Mouse (Mus musculus) cerebellum, adult 11 months (tissue): Measurements from ENCODE around the gene Mcl1.
"Not testable (repeated sequence)": the region's sequence is repeated elsewhere in the genome, so short reads cannot be mapped to it uniquely, and the experiment has no call there.

Source experiments
- DNase-seq: peaks from one replicate; pipeline ENCODE4 v3.0.0; 2022

Mcl1 gene

GRCm38 (mm10) chr3:95668589-95669308 lies 10.2 kb downstream of the Mcl1 start:
- DNase-seq: no peak

- DNase-seq: no peak
These were observed 10.7 kb downstream of the Mcl1 start for GRCm38 (mm10) chr3:95669309-95669665.

GRCm38 (mm10) chr3:95670419-95670818 lies 11.8 kb downstream of the Mcl1 start:
- not testable (repeated sequence) for DNase-seq

GRCm38 (mm10) chr3:95671201-95671600 lies 12.6 kb downstream of the Mcl1 start:
- DNase-seq: no peak

- no peak for DNase-seq
These were observed 13.9 kb downstream of the Mcl1 start for GRCm38 (mm10) chr3:95672461-95672860.

- DNase-seq: no peak
These were observed 14.5 kb downstream of the Mcl1 start for GRCm38 (mm10) chr3:95672861-95673706.

- DNase-seq: no peak
These were observed 15.2 kb downstream of the Mcl1 start for GRCm38 (mm10) chr3:95673707-95674211.

DNA sequence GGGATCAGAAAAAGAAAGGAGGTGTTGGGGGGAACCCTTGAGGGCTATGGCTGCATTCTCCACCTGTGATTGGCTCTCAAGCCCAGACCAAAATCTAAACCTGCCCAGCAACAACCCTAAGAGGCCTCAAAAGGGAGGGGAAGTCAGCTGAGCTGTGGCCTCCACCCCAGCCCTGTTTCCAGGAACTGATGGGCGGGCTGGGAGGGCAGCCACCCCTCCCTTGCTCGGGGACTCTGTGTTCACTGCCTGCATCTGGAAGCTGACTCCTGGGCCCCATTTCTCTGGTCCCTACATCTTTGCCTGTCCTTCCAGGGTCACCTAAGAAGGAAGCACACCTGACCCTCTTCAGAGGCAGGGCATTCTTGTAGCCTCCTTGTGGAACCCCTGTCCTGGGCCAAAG lies 15.6 kb downstream of the Mcl1 start:
- DNase-seq: no peak

- DNase-seq: no peak
These were observed 16.2 kb downstream of the Mcl1 start for GRCm38 (mm10) chr3:95674812-95675211.

- DNase-seq: peak; percentile 44
These were observed 16.9 kb downstream of the Mcl1 start for GRCm38 (mm10) chr3:95675301-95676092.

DNA sequence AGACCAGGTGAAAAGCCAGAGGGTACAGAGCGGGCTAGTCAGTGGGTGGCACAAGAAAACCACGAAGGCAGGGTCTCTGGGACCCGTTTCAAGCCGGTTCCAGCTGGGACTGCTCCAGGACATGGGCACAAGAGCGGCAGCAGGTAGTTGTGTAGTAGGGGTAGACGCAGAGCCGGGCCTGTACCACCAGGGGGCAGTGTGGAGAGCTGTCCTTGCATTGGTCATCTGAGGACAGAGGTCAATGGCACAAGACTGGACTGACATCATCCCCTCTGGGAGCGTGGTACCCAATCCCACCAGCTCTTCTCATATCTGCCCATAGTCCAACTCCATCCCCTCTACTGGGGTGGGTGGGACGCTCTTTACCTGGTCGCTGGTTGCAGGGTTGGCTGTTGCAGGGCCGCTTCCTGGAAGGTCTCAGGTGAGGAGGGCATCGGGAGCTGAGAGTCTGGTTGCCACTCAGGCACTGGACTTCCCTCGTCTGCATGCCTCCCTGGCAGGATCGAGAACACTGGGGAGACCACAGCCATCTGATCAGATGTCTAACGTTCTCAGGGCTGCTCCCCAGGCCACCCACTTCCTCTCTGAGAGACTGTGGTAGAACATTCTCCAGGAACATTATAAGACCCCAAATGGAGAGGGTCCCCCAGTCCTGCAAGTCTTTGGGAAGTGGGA lies 18.3 kb downstream of the Mcl1 start:
- DNase-seq: peak; percentile 46

DNA sequence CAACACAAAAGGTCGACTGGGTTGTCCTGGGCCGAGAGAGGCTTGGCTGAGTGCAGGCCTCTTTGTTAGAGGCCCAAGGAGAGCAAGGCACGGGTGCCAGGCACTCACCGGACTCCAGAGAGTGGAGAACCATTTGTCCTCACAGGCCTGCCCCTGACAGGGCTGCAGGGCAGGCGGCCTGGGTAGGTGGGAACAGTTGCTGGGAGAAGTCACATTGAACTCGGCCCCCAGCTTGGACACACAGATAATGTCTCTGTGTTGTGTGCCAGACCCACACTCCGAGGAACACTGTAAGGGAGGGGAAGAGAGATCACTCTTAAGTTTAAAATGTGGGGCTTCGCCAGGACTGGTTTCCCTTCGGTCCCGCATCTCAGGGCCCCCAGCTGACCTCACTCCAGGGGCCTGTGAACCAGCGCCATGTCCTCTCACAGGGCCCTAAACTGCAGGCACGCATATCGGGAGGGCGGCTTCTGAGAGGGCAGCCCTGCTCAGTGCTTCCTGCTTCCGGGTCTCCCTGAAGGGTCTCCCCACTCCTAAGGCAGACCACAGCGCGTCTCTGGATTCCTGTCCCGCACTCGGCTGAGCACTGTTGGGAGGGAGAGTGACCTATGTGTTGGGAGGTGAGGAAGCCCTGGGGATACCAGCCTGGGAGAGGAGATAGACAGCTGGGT lies 19.0 kb downstream of the Mcl1 start:
- DNase-seq: no peak

DNA sequence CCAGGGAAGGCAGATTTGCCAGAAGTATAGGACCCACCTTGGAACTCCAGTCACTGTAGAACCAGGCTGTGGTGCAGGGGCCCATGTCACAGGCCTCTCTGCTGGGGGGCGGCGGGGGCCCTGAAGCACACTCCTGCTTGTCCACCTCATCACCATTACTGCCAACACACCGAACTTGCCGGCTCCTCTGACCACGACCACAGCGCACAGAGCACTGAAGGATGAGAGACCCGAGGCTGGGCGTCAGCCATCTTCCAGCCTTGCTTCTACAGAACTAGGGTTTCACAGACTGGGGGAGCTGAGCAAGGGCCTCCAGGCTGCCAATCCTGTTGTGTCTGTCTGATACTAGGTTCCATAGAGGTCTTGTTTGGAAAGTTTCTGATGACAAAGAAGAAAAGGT lies 21.0 kb downstream of the Mcl1 start:
- DNase-seq: no peak

DNA sequence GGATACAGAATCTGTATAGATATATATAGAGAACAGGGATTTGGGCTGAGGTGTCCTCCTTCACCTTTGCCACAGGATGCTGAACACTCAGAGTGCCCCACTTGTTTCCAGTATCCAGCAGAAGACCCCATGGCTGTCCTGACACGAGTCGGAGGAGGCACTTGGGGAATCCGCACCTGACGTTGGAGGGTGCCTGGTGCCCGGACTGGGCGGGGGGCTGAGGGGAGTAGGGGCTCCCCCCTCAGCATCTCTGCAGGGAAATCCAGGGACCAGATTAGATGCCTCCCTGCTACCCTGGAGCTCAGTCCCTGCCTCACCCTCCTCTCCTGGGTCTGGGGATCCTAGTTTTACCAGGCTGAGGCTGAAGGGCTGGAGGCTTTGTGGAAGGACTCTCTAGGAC lies 22.1 kb downstream of the Mcl1 start:
- DNase-seq: no peak

DNA sequence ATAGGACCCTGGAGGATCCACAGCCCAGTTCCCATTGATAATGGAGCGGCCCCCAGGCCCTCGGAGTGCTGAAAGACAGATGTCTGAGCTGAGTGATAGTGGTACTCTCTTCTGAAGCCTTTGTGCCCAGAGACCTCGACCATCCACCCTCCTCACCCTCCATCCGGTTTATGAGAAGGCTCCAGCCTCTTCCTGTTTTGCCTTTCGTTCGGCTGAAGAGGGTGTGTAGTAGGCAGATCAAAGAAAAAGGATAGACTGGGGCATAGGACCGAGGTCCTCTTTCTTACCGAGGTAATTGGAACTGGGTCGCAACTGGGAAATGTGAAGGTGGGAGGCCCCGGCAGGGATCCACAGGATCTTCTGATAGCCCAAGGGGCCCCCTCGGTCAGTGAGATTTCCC lies 22.8 kb downstream of the Mcl1 start:
- no peak for DNase-seq

DNA sequence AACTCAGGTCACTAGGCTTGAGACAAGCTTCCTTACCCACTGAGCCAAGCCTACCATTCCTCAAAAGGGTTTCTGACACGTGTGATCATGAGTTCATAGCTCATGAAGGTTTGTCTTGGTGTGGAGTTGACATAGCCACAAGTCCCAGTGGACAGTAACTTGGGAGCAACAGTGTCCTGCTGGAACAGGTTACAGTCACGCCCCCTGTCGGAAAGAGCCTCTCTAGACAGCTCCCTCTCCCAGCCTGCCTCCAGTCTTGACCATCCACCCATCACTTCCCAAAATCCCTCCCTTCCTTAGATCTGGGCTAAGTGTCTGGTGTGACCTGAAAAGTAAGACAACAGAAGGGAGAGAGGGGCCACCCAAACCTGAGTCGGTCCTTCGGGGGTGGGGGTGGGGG lies 24.3 kb downstream of the Mcl1 start:
- no peak for DNase-seq

DNA sequence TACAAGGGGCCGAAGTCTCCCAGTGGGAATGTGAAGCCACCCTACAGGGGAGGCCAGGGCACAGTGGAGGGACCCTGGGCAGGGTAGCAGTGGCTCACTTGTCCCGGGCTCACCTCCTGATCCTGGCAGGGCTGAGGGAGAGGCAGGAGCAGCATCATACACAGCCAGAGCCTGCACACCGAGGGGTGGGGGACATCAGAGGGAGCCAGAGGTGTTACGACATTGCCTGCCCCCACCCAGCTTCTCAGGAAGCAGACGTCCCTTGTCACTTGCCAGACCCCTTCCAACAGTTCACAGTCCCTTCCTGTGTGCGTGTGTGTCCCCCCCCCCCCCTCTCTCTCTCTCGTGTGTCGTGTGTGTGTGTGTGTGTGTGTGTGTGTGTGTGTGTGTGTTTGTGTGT lies 26.3 kb downstream of the Mcl1 start:
- no peak for DNase-seq

DNA sequence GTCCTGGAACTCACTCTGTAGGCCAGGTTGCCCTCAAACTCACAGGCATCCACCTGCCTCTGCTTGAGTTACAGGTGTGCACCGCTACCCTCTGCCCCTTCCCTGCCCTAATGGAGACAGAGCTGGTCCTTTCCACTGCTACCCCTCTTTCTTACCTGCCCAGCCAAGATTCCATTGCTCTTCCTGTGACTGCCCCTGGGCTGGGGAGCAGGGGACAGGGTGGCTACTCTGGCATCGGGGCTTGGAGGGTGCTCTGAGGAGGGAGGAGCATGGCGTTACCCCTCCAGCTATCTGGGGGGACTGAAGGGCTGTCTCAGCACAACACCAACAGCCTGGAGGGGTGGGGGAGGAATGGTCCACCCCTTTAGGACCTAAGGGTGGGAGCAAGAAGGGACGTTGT lies 26.7 kb downstream of the Mcl1 start:
- no peak for DNase-seq

- DNase-seq: no peak
These were observed 27.1 kb downstream of the Mcl1 start for GRCm38 (mm10) chr3:95685701-95686100.

GRCm38 (mm10) chr3:95686492-95687167 lies 28.0 kb downstream of the Mcl1 start:
- no peak for DNase-seq

GRCm38 (mm10) chr3:95687168-95687523 lies 28.6 kb downstream of the Mcl1 start:
- DNase-seq: no peak
